Mouse (Mus musculus) midbrain, embryonic 10.5 days (tissue): ENCODE data around the gene Map3k12. TPM values are rescaled to one million over a fixed set of nuclear protein-coding genes. Genes with fewer than 3 reads are reported as not detected.

Experiments used
- DNase-seq: peaks from one replicate; pipeline ENCODE4 v3.0.0-alpha.2; 2017; ENCODE audit warnings: low spot score
- H3K27ac ChIP-seq: fragments of 300-500 bp; sonication (generic); replicated peaks from 2 replicates; pipeline ENCODE4 v1.5.1; 2016; ENCODE audit warnings: mild to moderate bottlenecking
- H3K27me3 ChIP-seq: fragments of 300-500 bp; sonication (generic); 2 replicates; pipeline ENCODE4 v1.6.1; 2016; ENCODE audit warnings: low read depth, mild to moderate bottlenecking; ENCODE audit not compliant: poor library complexity, severe bottlenecking
- H3K36me3 ChIP-seq: fragments of 300-500 bp; sonication (generic); 2 replicates; pipeline ENCODE4 v1.6.1; 2016; ENCODE audit warnings: mild to moderate bottlenecking, moderate library complexity
- H3K4me1 ChIP-seq: fragments of 300-500 bp; sonication (generic); 2 replicates; pipeline ENCODE4 v1.6.1; 2016
- H3K4me3 ChIP-seq: fragments of 300-500 bp; sonication (generic); 2 replicates; pipeline ENCODE4 v1.5.1; 2016; ENCODE audit warnings: mild to moderate bottlenecking, moderate library complexity
- H3K9me3 ChIP-seq: fragments of 300-500 bp; sonication (generic); replicated peaks from 2 replicates; pipeline ENCODE4 v1.6.1; 2016; ENCODE audit warnings: mild to moderate bottlenecking
- WGBS: fragments of 180-500 bp; shearing (Covaris S2); methylation state at CpG from one replicate; pipeline ENCODE4 v1.1.7; 2016; 5-methylcytosine and 5-hydroxymethylcytosine counted together
- polyA plus RNA-seq: library from polyadenylated mRNA; unstranded; fragments of >200 nt; fragmentation: Nextera tagmentation; extraction: Ambion mirVana; gene quantifications from 2 replicates; pipeline ENCODE4 v1.2.1, GENCODE M21; 2016

The Map3k12 gene
- polyA plus RNA-seq, 1 experiment from 2014 or later: 23.4 TPM

DNA sequence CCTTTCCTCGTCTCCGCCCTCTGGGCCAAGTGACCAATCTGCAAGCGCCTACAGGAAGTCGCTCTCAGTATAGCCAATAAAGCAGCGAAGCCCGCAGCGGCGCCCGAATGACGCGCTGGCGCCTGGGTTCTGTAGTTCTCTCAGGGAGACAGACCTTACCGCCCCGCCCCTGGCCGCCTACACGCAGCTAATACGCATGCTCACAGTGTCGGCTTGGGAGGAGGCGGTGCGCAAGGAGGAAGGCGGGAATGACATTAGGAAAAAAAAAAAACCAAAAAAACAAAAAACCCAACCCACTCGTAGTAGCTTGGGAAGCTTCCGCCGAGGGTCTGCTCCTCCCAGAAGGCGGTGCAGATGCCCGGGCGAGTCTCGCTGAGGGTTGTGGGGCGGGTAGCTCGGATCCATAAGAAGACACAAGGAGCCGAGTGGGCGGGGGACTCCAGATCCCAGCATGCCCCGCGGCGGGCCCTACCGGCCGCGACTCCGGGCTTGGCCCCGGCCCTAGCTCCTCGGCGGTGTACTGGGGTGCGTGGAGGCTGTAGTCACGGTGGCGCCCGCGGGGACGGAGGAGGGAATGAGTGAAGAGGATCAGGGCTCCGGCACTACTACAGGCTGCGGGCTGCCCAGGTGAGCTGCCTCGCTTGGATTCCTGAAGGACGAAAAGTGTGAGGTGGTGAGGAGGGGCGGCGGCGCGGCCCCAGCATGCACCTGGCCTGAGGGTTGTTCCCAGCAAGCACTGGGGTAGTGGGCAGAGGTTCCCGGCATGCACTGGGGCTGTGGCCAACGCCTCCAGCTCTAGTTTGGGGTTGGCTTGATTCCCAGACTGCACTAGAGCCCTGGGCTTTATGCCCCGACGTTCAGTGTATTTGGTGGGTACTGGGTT, 1.4 kb upstream of the Map3k12 start, which contains the start of gene Tarbp2:
Gene Tarbp2, plus strand, starts transcription at position 217 of the 883 bp plus-strand sequence.
- Histone ChIP-seq H3K36me3 (peaks cover 30% of the 10 kb centered on the region), H3K9me3 (no peaks in the 10 kb centered on the region), H3K27ac (peak within 1 kb of the TSS; percentile 98), H3K27me3 (no peaks in the 10 kb centered on the region), H3K4me3 (peak within 1 kb of the TSS; percentile 81), H3K4me1 (peaks cover 54% of the 10 kb centered on the region)
- WGBS: under 1% methylated on average over 60 of the region's 60 CpGs
- DNase-seq: peak; percentile 99

DNA sequence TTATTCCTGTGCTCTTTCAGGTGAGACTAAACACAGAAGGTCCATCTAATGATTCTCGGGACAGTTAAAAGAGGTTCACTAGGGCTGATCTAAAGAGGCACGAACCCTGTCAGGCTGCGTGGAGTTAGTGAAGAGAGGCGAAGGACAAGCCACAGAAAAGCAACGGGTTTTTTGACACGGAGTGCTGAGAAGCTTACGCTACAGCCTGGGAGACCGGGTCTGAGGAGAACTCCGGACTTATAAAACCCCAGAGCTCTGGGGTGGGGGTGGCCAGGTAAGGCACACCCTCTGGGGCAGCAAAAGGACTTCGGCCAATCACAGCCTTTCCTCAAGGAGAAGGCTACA, 739 bp upstream of the Map3k12 start:
- Histone ChIP-seq H3K27me3 (no peaks in the 10 kb centered on the region), H3K36me3 (peaks cover 25% of the 10 kb centered on the region), H3K9me3 (no peaks in the 10 kb centered on the region), H3K4me3 (peak overlapping the region; percentile 81), H3K4me1 (peaks cover 60% of the 10 kb centered on the region), H3K27ac (peak overlapping the region; percentile 98)
- no peak for DNase-seq
- WGBS: under 1% methylated on average over 10 of the region's 10 CpGs

DNA sequence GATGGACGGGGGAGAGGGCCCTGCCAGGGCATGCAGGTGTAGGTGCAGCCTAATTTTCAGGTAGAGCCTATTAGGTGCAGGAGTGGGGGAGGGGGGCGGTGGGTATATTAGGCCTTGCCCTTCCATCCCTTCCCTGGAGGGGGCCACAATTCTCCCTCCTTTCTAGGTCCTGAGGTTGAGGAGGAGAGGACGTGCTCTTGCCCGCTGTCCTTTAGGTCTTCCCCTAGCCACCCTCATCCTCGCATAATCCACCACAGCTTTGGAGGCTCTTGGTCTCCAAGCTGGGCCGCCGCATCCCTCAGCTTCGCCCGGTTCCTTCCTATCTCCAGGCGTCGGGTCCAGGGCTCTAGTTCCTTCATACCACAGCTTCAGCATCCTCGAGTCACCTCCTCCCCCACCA, 571 bp downstream of the Map3k12 start:
- H3K4me1 ChIP-seq: peaks cover 73% of the 10 kb centered on the region
- H3K27me3 ChIP-seq: no peaks in the 10 kb centered on the region
- WGBS: 0% methylated on average over 12 of the region's 12 CpGs
- peak overlapping the region; percentile 98 for H3K27ac ChIP-seq
- DNase-seq: no peak
- H3K9me3 ChIP-seq: no peaks in the 10 kb centered on the region
- peak overlapping the region; percentile 81 for H3K4me3 ChIP-seq
- H3K36me3 ChIP-seq: peaks cover 12% of the 10 kb centered on the region

DNA sequence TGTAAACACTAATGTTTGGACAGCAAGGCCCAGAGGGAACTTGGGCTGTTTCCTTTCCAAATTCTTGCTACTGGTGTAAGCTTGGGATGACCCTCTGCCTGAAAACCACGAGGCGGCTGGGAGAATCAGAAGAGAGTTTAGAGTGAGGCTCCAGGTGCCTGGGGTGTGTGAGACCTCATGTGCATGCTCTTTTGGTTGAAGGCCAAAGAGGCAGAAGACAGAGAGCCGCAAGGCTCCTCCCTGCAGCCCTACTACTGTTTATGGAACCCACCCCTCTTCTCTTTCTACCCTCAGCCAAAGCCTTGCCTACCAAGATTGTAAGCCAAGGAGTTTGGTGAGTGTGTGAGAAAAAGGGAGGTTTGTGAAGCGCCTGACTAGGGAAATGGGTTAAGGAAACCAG, 1.1 kb downstream of the Map3k12 start:
- peaks cover 6% of the 10 kb centered on the region for H3K36me3 ChIP-seq
- H3K9me3 ChIP-seq: no peaks in the 10 kb centered on the region
- no peak for DNase-seq
- peaks cover 78% of the 10 kb centered on the region for H3K4me1 ChIP-seq
- H3K27ac ChIP-seq: peak overlapping the region; percentile 98
- no peaks in the 10 kb centered on the region for H3K27me3 ChIP-seq
- H3K4me3 ChIP-seq: peak overlapping the region; percentile 81
- 49% methylated on average over 4 of the region's 4 CpGs for WGBS

DNA sequence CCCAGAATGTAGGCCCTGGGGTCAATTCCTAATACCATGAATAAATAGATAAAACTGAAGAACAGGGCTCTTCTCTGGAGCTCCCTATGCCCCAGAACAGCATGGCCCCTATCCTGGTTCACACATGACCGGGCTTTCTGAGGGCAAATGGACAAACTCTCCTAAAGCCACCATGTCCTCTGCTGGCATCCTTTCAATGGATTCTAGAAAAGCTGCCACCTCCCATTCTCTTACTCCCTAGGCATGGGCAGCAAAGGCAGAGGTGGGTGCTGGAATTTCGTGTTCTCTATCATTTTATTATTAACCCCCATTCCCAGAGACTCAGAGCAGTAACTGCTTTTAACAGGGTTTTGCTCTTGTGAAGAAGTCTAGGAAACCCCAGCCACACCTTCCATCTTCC, 1.6 kb downstream of the Map3k12 start:
- no peaks in the 10 kb centered on the region for H3K9me3 ChIP-seq
- no peak for DNase-seq
- WGBS: 88% methylated on average over 2 of the region's 2 CpGs
- H3K4me3 ChIP-seq: peak overlapping the region; percentile 81; the same call in 1 of the 2 replicates
- no peaks in the 10 kb centered on the region for H3K27me3 ChIP-seq
- peaks cover 79% of the 10 kb centered on the region for H3K4me1 ChIP-seq
- peaks cover 1% of the 10 kb centered on the region for H3K36me3 ChIP-seq
- H3K27ac ChIP-seq: 0 out of 2 replicates have a peak overlapping the region, but pooled peaks have one; percentile 98

DNA sequence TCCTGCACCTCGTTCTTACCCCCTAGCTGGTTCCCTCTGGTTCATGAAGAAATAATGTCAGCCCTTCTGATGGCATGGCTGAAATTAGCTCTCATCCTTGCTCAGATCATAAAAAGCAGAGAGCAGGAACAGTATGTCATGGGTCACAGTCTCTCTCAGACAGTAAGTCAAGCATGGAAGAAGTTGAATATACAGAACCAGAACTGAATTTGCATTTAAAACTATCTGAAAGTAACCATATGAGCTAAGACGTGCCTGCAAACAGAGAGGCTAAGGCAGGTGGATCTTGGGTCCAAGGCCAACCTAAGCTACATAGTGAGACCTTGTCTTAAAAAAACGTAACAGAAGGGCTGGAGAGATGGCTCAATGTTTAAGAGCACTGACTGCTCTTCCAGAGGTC, 3.9 kb downstream of the Map3k12 start:
- peak overlapping the region; percentile 85; the same call in 1 of the 2 replicates for H3K27ac ChIP-seq
- H3K27me3 ChIP-seq: no peaks in the 10 kb centered on the region
- H3K4me1 ChIP-seq: peaks cover 76% of the 10 kb centered on the region
- DNase-seq: no peak
- H3K9me3 ChIP-seq: no peaks in the 10 kb centered on the region
- no peak overlapping the region for H3K4me3 ChIP-seq
- H3K36me3 ChIP-seq: 0 out of 2 replicates have a peak, but pooled peaks cover 5% of the 10 kb centered on the region
- WGBS: 84% methylated on average over 3 of the region's 3 CpGs

DNA sequence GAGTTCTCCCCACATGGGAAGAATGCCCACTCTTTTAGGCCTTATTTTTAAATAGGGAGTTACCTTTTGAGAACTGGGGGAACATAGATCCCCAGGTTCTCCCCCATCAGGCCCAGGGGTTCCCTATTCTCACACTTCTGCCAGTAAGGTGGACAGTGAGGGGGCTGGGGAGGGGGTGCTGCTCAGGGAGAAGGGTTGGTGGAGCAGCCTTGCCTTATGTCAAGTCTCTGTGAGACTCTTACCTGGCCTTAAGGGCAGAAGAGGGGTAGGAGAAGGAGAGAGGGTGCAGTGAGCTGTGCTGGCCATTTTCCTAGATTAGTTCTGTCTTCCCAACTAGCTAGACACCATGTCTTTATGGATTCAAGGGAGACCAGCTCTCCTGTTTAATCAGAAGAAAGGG, 4.4 kb downstream of the Map3k12 start:
- Histone ChIP-seq H3K4me3 (peak overlapping the region; percentile 75), H3K27ac (peak overlapping the region; percentile 85)
- DNase-seq: no peak

DNA sequence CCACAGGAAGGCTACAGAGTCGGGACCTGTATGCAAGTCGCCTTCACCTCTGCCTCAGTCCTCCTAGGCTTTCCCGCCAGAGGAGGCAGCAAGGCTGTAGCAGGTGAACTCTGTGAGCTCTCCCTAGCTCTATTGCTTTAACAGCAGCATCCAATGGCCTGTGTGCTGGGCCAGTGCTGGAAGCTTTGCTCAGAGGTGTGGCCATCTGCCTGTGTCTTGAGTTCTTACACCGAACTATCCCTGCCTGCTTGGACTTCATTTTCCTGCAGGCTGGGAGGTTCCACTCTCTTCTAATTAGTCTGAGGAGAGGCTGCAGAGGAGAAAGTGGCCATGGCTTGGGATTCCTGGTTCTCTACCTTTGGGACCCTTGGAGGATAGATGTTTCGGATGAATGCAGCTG, 4.9 kb downstream of the Map3k12 start:
- Histone ChIP-seq H3K36me3 (peaks cover 13% of the 10 kb centered on the region), H3K27me3 (no peaks in the 10 kb centered on the region), H3K4me1 (peaks cover 70% of the 10 kb centered on the region), H3K9me3 (no peaks in the 10 kb centered on the region), H3K27ac (peak overlapping the region; percentile 85), H3K4me3 (peak overlapping the region; percentile 75)
- DNase-seq: no peak
- 32% methylated on average over 5 of the region's 5 CpGs for WGBS

More for the DNA sequence above, 4.4 kb downstream of the Map3k12 start:
- Histone ChIP-seq H3K36me3 (peaks cover 9% of the 10 kb centered on the region), H3K9me3 (no peaks in the 10 kb centered on the region), H3K27me3 (no peaks in the 10 kb centered on the region), H3K4me1 (peaks cover 74% of the 10 kb centered on the region)

DNA sequence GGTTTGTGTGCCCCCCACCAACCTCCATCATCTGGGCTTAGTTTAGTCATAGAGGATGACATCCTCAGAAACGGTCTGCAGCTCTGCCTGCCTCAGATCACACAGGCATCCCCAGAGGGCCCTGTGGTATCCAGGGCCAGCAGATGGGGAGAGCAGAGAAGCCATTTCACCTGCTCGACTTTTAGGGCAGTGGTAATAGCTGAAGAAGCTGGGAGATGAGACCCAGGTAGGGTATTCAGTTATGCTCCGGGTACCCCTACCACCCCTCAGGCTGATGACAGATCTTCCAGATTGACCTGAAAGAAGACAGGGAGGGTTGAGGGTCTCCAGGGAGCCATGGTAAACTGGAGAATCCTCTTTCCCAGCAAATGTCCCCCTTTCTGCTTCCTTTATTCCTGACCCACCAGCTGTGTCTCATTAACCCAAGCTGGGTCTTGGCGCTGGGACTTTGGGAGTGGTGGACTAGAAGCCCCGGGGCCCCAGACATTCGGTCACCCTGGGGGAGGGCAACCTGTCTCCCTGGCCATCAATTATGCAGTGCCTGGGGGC, 5.5 kb downstream of the Map3k12 start:
- H3K27me3 ChIP-seq: no peaks in the 10 kb centered on the region
- H3K27ac ChIP-seq: peak overlapping the region; percentile 85
- peak overlapping the region; percentile 75 for H3K4me3 ChIP-seq
- H3K4me1 ChIP-seq: peaks cover 64% of the 10 kb centered on the region
- peak; percentile 51 for DNase-seq
- no peaks in the 10 kb centered on the region for H3K9me3 ChIP-seq
- 21% methylated on average over 6 of the region's 6 CpGs for WGBS
- peaks cover 15% of the 10 kb centered on the region for H3K36me3 ChIP-seq

DNA sequence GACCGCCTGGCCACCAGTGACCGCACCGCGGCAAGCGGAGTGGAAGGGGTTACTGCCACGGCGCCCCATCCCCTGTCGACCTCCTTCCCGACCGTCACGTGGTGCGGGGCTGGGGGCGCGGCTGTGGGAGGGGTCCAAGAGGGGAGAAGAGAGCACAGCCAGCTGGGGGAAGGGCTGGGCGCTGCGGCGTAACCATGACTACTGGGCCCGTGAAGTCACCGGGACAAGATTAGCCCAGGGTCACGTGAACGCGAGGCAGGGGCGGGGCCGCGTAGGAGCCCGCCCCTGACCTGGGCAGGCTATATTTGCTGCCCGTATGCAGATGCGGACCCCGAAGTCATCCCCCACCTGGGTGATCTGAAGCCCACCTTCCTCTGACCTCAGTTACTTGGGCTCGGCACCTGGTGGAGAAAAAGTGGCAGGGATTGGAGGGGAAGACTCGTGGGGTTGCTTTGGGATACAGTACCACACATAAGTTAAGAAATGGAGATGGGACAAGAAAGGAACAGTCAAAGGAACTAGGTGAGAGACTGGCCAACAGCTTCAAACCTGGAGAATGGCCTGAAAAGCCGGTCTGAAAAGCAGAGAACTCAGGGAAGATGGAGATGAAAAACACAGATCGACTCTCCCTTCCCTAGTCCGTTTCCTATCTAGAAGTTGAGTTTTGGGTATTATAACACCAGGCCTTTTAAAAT, 6.1 kb downstream of the Map3k12 start:
- peak; percentile 98 for DNase-seq
- H3K4me1 ChIP-seq: peaks cover 58% of the 10 kb centered on the region
- no peaks in the 10 kb centered on the region for H3K27me3 ChIP-seq
- peaks cover 20% of the 10 kb centered on the region for H3K36me3 ChIP-seq
- no peaks in the 10 kb centered on the region for H3K9me3 ChIP-seq
- H3K4me3 ChIP-seq: peak overlapping the region; percentile 75
- peak overlapping the region; percentile 85 for H3K27ac ChIP-seq
- 4% methylated on average over 34 of the region's 34 CpGs for WGBS

DNA sequence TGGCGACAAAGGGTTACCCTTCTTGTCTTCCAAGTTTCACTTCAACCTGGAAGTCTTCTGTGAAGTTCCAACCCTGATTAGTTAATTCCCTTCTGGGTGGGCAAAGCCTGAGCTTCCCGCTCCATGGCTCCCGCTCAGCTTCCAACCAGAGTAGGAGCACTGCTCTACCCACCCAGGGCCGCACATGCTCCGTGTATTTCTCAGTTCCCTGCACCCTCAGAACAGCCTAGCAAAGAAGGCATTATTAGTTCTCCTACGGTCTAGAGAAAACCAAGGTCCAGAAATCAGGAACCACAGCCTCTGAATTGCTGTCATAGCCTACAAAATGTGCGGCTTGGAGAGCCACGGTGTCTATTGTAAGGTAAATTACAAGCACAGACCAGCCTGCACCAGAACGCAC, 6.8 kb downstream of the Map3k12 start:
- Histone ChIP-seq H3K27me3 (no peaks in the 10 kb centered on the region), H3K27ac (peak overlapping the region; percentile 85), H3K4me3 (peak overlapping the region; percentile 75), H3K9me3 (no peaks in the 10 kb centered on the region), H3K4me1 (peaks cover 51% of the 10 kb centered on the region), H3K36me3 (peaks cover 25% of the 10 kb centered on the region)
- 6% methylated on average over 9 of the region's 9 CpGs for WGBS
- no peak for DNase-seq

DNA sequence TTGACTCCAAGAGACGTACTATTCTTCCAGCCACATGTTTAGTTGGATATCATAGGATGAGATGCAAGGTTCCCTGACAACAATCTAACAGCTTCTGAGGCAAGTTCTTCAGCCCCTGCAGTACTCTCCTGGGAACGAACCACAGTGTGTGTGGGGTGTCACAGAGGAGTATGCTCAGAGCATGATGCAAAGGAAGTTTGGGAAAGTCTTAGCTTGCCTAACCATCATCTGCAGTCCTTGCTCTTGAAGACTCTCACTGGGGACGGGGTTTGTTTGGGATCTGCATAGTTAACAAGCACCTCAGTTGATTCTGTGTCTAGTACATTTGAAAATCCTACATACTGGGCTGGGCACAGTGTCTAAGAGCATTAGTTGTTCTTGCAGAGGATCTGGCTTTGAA, 8.5 kb downstream of the Map3k12 start:
- 89% methylated on average over 3 of the region's 3 CpGs for WGBS
- peaks cover 42% of the 10 kb centered on the region for H3K4me1 ChIP-seq
- no peak overlapping the region for H3K27ac ChIP-seq
- H3K4me3 ChIP-seq: no peak overlapping the region
- H3K27me3 ChIP-seq: no peaks in the 10 kb centered on the region
- DNase-seq: no peak
- peaks cover 43% of the 10 kb centered on the region for H3K36me3 ChIP-seq
- no peaks in the 10 kb centered on the region for H3K9me3 ChIP-seq

DNA sequence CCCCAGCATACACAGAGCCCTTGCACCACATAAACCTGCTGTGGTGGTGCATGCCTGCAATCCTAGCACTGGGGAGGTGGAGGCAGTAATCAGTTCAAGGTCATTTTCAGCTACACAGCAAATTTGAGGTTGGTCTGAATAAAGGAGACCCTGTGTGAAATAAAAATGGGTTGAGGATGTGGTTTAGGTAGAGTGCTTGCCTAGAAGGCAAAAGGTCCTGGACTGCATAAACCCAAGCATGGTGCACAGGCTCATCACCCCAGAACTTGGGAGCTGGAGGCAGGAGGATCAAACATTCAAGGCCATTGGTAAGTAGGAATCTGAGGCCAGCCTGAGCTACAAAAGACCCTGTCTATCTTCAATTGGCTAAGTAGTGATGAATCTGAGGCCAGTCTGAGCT, 9.3 kb downstream of the Map3k12 start:
- H3K4me1 ChIP-seq: peaks cover 36% of the 10 kb centered on the region
- no peak for DNase-seq
- no peaks in the 10 kb centered on the region for H3K9me3 ChIP-seq
- no peaks in the 10 kb centered on the region for H3K27me3 ChIP-seq
- no peak overlapping the region for H3K27ac ChIP-seq
- H3K36me3 ChIP-seq: peaks cover 51% of the 10 kb centered on the region
- H3K4me3 ChIP-seq: no peak overlapping the region
